Mouse (Mus musculus) left cerebral cortex, adult 9 months (tissue): ENCODE results near the gene Calhm2.
A peak's percentile ranks its signal among the peaks of the same experiment; 100 is the strongest.

ENCODE experiments used
- DNase-seq, 2 experiments: peaks; one replicate each; pipeline ENCODE4 v3.0.0; 2022; ENCODE audit warnings: low spot score in 2 of 2

Calhm2 gene

GRCm38 (mm10) chr19:47067924-47068611, 70.0 kb downstream of the Calhm2 start:
- DNase-seq: peak; percentile 32 to 77

DNA sequence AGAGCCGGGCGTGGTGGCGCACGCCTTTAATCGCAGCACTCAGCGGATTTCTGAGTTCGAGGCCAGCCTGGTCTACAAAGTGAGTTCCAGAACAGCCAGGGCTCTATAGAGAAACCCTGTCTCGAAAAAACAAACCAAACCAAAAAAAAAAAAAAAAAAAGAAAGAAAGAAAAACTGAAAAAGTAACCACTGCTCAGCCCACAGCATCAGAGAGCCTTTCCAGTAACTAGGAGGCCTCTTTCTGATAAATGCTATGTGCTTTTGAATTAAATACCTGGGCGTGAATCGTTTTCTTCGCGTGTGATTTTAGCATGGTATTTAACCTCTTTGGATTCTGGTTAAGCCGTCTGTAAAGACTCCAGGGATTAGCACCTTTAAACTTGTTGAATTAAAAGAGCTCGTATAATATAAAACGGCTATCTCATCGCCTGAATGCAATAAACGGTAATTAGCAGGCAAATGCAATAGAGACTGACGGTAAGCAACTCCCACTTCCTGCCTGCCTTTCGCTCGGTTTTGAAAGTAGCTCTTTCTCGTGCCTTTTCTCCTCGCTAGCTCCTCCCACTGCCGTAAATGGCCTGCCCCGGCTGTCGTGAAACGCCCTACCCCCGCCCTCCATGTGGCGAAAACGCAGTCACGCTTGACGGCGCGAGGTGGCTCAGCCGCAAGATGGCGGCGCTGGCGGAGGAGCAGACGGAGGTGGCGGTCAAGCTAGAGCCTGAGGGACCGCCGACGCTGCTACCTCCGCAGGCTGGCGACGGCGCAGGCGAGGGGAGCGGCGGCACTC, 70.8 kb downstream of the Calhm2 start, which contains the start of gene Taf5:
TSS of gene Taf5 (plus strand) at position 651 of the 787 bp plus-strand sequence.
- DNase-seq: peak; percentile 84 to 96

GRCm38 (mm10) chr19:47065860-47066259, 72.2 kb downstream of the Calhm2 start:
- no peak for DNase-seq

DNA sequence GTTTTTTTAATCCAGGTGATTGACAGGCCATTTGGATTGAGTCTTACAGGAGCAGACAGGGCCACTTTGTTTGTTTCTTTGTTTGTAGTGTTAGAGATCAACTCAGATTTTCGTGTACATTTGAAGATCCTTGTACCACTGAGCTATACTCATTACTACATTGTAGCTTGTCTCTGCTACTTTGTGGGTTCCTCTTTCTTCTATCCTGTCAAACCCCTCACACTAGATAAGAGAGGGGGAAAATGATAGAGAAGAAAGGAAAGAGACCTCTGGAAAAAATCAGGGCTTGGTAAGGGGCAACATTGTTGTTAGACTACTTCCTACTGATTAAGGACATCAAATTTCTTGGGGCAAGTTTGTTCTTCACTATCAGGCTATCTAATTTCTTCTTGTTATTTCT, 80.4 kb downstream of the Calhm2 start:
- DNase-seq: no peak
